Mouse (Mus musculus) fibroblast of lung, adult 2 months (primary cell): ENCODE results near the gene Tssk3.
"Not testable (repeated sequence)": the region's sequence is repeated elsewhere in the genome, so short reads cannot be mapped to it uniquely, and the experiment has no call there.

Experiments used
- DNase-seq: peaks from one replicate; pipeline ENCODE4 v3.0.0-alpha.2; 2011; ENCODE audit warnings: low read depth

Gene Tssk3

DNA sequence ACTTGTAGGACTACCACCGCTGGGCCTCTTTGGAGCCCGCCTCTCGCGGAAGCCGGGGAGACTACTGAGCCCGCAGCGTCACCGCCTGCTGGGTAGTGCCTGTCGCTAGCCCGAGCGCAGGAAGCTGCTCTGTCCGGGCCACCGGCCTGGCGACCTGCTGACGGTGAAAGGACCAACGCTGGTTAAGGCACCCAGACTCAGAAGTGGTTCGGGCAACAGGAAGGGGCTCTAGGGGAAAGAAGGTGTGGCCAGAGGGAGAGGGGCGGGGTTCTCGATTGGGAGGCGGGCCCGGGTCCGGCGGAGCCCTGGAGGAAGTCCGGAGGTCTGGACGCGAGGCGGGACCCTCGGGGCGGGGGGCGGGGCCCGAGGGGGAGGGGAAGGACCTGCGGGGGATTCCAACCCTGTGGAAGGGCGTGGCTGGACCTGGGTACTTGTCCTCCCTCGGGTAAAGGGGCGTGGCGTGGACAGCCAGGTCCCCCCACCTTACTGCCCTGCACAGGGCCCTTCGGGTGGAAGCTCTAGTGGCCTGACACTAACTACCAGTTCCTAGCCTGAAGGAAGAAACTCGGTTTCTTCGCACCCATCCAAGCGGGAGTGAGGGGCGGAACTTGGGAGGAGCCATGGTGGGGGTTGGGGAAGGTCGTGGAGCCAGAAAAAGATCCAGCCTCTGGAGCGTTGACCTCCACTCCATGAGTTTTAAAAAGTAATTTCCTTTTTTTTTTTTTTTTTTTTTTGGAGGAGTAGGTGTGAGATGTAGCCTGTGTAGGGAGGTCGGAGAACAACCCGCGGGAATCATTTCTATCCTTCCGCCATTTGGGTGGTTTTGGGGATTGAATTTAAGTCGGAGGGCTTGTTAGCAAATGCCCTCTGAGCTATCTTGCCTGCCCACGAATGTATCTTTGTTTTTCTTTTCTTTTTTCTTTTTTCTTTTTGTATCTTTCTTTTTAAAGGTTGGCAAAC is 10.1 kb upstream of the Tssk3 start:
- DNase-seq = peak; percentile 35

DNA sequence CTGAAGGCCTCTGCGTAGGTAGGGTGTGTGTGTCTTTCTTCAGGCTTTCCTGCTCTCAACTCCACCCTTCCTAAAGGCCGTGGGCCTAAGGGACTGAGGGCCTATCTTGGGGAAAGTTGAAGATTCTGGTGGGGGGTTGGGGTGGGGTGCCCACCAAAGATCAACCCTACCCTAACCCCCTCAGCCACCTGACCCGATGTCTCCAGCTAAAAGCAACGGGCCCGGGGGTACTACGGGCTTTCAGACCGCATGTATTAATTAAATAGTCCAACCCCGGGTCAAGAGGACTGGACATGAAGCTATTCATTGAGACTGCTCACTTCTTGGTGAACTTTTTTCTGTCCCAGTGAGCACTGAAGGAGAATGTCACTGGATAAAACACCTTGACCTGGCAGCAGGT is 9.2 kb upstream of the Tssk3 start:
- no peak for DNase-seq

DNA sequence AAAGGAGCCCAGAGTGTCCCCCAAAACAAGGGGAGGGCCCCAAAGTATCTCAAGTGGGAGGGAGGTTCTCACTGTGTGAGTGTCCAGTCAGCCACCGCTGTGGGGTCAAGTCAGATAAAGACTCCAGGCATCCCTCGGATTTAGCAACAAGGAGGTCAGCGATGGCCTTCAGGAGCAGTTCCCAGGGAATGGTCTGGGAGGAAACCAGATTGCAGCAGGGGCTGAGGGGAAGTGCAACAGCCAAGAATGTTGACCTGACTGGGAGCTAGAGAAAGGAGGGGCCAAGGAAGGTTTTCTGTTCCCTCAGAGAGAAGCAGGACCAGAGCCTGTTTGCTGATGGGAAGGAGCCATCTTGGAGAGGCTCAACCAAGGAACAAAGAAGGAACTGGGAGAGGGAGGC is 8.1 kb upstream of the Tssk3 start:
- DNase-seq = no peak

DNA sequence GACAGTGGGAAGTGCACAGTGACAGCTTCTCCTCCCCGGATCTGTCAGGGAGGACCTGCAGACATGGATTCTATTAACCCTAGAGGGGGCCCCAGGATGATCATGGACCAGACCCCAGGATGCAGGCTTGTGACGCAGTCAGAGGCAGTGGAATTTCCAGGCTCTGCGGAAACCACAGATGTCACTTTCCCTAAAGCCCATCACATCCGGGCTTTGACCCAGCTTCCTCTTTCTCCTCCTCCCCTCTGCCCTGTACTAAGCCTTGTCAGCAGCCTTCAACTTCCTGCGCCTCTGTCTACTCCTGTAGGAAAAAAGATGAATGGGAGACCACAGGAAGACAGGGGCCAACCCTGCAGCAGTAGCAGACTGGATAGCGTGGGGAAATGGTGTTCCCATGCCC is 5.8 kb upstream of the Tssk3 start:
- no peak for DNase-seq

DNA sequence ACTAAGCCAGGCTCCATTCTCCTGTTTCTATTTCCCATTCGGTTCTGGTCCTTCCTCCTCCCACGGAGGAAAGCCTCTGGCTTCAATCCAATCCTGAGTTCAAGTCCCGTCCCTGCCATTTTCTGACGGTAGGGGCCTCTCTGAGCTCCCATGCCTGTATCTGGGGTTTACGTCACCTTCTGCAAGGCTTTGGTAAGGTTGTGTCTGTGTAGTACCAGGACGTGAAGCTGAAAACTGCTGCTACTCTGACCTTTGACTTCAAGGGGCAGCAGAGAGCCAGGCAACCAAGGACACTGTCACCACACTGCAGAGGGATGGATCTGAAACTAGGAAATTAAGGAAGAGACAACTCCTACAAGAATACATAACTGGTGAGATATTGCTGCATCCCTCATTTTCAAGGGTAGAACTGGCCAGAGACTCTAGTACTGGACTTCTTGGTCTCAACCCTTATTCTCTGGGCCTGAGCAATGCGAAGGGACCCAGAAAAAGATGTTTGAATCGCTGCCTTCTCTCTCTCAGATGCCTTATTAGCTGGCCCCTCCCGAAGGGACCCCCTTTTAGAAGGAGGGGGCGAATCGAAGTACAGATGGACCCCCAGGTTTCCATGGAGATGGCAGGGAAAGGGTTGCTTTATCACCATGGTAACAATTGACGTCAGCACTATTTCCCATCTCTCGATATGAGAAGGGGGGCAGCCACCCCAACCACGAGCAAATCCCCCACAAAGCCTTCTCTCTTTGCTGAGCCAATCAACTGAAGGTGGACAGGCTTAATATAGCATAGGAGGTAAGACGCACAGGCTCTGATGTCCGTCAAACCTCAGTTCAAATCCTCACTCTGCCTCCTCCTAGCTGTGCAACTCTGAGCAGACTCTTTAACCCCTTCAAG is 5.1 kb upstream of the Tssk3 start:
- no peak for DNase-seq

DNA sequence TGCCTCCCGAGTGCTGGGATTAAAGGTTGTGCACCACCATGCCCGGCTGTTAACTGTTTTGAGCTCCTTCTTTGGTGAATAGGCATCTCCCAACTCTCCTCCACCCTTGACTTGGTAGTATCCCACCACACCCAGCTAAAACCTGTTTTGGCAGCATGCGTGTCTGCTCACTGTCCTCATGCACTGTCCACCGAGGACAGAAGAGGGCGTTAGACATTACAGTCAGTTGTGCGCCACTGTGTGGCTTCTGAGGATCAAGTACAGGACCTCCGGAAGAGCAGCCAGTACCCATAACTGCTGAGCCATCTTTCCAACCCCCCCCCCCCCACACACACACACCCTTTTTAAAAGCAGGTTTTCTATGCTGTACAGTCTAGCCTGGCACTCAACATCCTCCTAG is 3.9 kb upstream of the Tssk3 start:
- DNase-seq = no peak

DNA sequence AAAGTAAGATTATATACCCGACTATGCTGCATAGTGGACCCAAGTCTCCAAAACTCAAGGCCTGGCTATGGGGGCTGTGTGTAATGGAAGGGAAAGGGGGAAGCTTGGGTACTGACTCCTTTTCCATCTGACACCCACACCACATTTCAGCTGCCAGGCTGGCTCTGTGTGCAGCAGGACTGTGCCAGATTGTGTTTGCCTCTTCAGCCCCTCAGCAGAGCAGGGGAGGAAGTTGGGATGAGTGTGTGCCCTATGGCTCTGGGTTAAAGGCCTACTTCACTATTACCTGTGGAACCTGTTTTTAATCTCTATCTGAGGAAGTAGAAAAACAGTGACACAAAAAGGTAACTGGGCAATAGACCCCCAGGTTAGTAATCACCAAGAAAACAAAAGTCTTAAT is 9.7 kb downstream of the Tssk3 start:
- no peak for DNase-seq

DNA sequence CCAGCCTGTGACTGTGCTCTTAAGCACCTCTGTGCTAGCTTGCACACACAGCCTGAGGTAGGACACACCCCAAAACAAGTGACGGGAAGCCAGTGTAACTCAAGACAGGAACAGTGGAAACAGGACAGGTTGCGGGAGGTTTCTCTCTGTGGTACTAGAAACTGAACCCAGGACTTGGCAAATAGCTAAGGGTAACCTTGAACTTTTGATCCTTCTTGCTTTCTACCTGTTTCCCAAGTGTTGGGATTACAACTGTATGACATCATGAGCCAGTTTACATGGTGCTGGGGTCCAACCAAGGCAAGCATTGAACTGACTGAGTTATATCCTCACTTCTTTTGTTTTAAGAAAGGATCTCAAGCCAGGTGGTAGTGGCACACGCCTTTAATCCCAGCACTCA is 11.0 kb downstream of the Tssk3 start:
- no peak for DNase-seq

DNA sequence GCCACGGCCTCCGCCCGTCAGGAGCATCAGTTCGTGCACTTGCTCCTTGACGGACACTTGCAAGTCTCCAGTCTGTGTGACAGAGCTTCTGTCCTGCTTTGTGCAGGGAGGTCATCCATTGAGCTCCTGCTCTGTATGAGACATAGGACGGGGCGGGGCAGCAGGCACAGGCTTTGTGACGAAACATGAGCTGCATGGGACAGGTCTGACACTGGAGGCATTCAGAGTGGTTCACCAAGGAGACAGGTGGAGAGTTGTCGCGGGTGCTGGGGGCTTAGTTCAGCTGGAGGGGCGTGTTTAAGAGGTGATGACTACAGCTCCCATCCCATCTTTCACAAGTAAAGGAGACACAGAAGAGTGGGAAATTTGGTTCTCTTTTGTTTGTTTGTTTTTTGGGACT is 14.8 kb downstream of the Tssk3 start:
- DNase-seq = no peak

DNA sequence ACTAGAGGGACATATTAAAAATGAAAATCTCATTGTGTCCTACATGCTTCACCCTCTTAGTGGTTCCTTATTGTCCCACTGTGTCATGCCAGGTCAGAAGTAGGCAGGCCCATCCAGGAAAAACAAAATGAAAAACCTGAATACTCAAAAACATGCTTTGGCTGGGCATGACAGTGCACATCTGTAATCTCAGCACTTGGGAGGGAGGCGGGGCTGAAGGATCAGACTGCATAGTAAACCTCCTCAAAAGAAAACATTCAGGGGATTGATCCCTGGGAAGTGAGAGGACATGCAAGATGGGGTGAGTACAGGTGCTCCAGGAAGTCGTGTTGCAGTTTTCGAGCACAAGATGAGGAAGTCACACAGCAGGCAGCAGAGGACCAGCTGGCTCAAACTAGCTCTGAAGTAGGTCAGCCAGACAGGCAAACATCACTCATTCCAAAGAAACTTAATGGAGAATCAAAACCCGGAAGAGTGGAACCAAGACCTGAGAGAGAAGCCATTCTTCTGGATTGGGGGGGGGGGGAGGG is 26.5 kb downstream of the Tssk3 start:
- no peak for DNase-seq

DNA sequence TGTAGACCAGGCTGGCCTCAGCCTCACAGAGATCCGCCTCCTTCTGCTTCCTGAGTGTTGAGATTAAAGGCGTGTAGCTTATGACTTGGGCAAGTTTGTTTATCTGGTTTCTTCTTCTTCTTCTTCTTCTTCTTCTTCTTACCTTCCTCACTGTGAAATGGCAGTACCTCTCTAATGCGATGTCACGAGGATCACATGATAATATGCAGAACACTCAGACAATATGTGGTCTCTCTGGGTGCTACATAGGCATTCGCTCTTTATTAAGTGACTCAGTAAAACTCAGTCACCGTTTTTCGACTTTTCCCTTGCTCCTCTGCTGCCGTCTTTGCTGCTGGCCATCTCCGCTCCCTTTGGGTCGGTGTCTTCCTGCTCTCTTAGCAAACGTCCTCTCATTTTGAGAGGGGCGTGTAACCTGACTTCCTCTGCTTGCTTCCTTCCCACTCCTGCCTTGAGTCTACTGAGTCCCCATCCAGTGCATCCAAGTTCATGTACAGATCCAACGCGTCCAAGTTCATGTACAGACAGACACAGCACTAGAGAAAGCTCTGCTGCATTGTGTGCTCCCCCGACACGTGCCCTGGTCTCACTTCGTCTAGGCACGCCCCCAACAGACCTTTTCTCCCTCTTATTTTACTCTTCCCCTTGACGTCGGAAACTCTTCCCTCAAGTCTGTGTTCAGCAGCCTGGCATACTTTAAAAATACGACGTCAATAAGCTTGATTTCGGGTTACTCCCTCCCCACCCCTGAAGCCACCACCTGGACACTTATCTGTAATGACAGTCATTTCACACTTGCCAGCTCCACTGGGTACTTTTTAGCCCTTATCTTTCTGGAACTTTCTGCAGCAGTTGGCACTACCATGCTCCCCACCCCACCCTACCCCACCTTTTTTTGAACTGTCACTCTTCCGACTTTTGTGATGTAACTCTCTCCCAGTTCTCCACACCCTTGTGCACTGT is 27.4 kb downstream of the Tssk3 start:
- DNase-seq = no peak

DNA sequence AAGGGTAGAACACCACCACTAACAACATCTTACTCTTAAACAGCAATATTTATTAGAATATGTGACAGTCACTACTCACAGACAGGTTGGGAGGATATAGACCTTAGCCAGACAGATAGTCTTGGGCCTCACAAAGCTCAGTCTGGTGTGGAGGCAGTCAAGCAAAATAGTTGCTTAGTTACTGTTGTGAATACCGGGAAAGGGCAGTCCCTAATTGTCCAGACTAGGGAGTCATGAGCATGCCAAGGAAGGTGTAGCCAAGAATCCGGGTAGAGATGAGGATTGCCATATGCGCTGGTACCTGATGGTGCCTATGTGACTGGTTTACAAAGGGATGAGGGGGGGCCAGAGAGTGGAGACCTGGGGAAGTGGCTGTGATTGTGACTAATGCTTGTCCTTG is 28.7 kb downstream of the Tssk3 start:
- DNase-seq = no peak

DNA sequence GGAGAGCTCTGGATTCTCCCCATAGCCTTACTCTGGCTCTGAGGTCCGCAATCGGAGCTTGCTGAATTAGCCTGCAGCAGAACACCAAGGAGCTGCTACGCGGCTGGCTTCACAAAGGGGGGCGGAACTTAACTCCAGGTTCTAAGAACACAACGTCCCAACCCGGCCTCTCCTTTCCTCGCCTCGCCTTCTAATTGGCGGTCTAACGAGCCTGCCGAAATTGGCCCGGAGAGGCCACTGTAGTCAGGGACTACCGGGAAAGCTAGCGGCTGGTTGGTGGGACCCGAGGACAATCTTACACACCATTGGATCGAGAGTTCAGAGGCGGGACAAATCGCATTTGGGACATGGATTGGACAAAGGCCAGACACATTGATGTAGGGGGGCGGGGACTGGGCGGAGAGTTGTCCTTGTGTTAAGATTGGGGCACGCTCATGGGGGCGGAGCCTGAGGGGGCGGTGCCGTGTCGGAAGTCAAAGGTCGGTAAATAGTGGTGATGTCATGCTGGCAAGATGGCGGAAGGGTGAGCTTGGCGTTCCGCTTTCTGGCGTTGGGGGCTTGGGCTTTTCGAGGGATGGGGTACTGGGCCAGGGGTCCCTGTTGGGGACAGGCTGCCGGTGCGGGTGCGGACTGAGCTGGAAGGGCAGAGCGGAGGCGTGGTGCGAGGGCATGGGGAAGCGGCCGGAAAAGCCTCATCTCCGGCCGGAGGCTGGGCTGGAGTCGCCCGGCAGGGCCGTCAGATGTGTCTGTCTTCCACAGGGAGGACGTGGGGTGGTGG is 29.4 kb downstream of the Tssk3 start, which contains the start of gene Bsdc1:
Gene Bsdc1, plus strand, starts transcription at position 399 of the 778 bp plus-strand sequence.
- peak; percentile 100 for DNase-seq

DNA sequence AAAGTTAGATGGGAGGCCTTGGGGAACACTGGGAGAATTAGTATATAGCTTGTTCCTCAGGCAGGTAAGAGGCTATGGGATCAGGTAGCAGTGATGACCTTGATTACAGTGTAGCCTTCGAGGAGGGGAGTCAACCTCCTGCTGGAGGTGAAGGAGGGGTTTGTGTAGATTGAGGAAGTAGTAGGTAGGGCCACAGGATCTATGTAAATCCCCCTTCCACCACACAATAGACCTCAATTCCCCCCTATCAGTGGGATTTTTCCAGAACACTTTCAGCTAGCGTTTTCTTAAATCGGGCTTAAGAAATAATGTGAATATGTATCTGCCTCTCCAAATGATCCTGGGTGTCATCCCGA is 30.0 kb downstream of the Tssk3 start:
- no peak for DNase-seq

DNA sequence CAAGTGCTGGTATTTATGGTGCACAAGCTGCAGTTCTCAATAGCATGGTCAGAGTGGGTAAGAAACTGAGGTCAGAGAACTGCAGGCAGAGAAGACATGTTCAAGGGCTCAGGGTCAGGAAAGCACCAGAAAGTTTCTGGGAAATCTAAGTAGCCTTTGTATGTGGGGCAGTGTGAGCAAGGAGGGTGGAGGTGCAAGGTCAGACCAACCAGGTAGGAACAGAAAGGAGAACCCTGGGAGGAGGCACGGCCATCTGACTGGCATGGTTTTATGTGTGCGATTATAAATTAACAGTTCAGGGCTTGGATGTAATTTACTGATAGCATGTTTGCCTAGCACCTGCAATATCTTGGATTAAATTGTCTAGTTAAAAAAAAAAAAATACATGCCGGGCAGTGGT is 31.1 kb downstream of the Tssk3 start:
- no peak for DNase-seq

DNA sequence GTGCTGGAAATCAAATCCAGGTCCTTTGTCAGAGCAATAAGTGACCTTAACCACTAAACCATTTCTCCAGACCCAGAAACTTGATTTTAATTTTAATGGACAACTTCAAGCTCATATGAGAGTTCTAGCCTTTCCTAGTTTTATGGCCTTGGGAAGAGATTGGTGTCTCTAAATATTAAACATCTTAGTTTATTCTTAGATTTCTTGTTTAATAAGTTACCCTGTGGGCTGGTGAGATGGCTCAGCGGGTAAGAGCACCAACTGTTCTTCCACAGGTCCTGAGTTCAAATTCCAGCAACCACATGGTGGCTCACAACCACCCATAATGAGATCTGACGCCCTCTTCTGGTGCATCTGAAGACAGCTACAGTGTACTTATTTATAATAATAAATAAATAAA is 33.5 kb downstream of the Tssk3 start:
- not testable (repeated sequence) for DNase-seq

DNA sequence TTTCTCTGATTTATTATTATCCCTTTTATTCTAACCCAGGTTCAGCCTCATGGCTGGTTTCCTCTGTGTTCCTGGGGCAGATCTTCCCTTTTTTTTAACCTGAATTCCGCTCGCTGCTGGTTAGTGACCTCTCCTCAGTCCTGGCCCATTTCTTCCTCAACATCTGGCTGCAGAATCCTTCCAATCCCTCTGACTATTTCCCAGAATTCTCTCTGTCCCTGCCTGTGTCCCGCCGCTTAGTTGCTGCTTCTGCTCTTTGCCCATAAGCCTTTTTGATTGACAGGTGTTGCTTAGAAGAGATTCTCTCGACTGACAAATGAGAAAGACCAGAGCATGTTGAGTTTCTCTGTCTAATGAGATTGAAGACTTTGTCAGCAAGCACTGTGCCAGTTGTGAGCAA is 34.7 kb downstream of the Tssk3 start:
- no peak for DNase-seq

DNA sequence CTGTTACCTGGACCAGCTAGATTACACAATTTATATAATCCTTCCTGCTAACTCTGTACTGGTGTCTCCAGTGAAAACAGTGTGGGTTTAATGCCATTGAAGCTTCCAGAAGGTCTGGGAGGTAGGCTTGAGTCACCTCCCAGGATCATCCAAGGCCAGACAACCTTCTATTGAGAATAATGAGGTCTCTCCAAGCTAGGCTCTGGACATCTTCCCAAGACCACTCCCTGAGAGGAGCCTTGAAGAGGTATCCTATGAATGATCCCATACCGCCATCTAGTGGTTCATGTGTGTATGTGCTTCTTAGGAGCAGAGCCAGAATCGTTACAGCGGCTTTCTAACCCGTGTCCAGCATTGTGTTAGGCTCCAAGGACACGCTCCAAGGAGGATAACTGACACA is 35.6 kb downstream of the Tssk3 start:
- peak; percentile 60 for DNase-seq

DNA sequence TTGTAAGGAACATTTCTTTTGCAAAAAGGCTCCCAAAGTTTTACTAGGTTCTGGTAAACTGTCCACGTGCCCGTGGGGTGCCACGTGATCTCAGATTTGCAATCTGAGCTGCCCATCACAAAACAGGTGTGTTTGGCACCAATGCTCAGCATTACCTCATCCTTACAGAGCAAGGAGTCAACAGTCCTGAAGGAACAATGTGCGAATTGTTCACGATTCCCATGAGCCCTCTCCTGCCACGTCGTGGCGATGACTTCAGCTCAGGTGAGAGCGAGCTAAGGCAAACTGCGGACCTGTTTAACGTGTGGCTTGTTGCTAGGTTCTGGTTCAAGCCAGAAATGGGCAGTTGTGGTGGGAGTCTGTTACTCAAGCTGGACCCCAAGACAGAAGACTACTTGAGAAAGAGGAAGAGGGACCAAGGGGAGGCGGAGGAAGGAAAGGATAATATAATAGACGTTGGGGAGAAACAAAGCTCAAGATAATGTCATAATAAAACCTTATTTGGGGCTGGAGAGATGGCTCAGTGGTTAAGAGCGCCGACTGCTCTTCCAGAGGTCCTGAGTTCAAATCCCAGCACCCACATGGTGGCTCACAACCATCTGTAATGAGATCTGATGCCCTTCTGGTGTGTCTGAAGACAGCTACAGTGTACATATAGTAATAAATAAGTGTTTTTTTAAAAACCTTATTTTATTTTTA is 39.2 kb downstream of the Tssk3 start:
- no peak for DNase-seq

DNA sequence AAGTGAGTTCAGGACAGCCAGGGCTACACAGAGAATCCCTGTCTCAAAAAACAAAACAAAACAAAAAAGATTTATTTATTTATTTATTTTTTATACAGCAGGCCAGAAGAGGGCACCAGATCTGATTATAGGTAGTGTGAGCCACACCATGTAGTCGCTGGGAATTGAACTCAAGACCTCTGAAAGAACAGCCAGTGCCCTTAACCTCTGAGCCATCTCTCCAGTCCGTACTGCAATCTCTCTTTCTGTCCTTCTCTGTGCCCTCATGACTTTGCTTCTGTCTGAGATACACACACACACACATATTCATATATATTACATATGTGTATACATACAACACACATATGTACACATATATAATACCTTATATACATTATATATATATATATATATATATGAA is 40.0 kb downstream of the Tssk3 start:
- no peak for DNase-seq
